1 mouse cellular context compared by ENCODE assay signal in the genomic region with DNA sequence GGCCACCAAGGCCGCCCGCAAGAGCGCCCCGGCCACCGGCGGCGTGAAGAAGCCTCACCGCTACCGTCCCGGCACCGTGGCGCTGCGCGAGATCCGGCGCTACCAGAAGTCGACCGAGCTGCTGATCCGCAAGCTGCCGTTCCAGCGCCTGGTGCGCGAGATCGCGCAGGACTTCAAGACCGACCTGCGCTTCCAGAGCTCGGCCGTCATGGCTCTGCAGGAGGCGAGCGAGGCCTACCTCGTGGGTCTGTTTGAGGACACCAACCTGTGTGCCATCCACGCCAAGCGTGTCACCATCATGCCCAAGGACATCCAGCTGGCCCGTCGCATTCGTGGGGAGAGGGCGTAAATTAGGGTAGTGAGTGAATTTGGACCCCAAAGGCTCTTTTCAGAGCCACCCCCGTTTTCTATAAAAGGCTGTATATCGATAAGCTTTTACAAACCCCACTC.
TF ChIP-seq lines count a peak whose summit lies in the region.

No protein-coding gene starts in this region.

TF ChIP-seq in MEL, 35 proteins besides CTCF, POLR2A, EP300 and RAD21:
- TF ChIP-seq POLR2AphosphoS5 (IDR thresholded peaks at IDR 0.05; ENCODE audit: borderline replicate concordance, low read depth, low read length) = peak; percentile 93; the same call in 1 of the 2 replicates
- TF ChIP-seq UBTF (IDR thresholded peaks at IDR 0.05; ENCODE audit: borderline replicate concordance, insufficient read depth, low read depth, low read length) = peak; percentile 90; the same call in 1 of the 2 replicates
TF ChIP-seq in MEL: peak in this region for 2; not testable (repeated sequence) for 33.
